Mouse (Mus musculus) CH12.LX (cell line): Measurements from ENCODE around the gene Nol9. TPM values are rescaled to one million over a fixed set of nuclear protein-coding genes. Genes with fewer than 3 reads are reported as not detected.

Experiments
- DNase-seq: peaks from one replicate; pipeline ENCODE4 v3.0.0-alpha.2; 2013; ENCODE audit errors: extremely low read depth
- H3K27ac ChIP-seq: 2 replicates; pipeline ENCODE4 v1.5.1; 2012; ENCODE audit warnings: low read depth, mild to moderate bottlenecking, control low read depth, moderate library complexity; ENCODE audit not compliant: insufficient read depth
- H3K27me3 ChIP-seq: replicated peaks from 2 replicates; pipeline ENCODE3; 2012; ENCODE audit warnings: inconsistent platforms
- H3K36me3 ChIP-seq, 2 experiments: replicated peaks in 1 of 2; 2 replicates each; pipeline versions ENCODE3 to v1.6.1; 2012; ENCODE audit warnings: inconsistent platforms in 1 of 2, low read length in 1 of 2, mild to moderate bottlenecking in 1 of 2, mixed read lengths in 1 of 2, moderate library complexity in 1 of 2; ENCODE audit not compliant: control insufficient read depth in 1 of 2, insufficient read depth in 1 of 2
- H3K4me1 ChIP-seq, 2 experiments: 2 replicates each; pipeline ENCODE4 v1.6.1; 2012; ENCODE audit warnings: inconsistent platforms in 1 of 2, moderate library complexity in 1 of 2; ENCODE audit not compliant: insufficient read depth in 2 of 2, control insufficient read depth in 1 of 2
- H3K4me2 ChIP-seq: 2 replicates; pipeline ENCODE4 v1.6.1; 2012; ENCODE audit warnings: low read depth, mild to moderate bottlenecking, control low read depth; ENCODE audit not compliant: poor library complexity, insufficient read depth, severe bottlenecking
- H3K4me3 ChIP-seq, 3 experiments: fragments of 150-350 bp in 1 of 3; sonication (generic) in 1 of 3; replicated peaks in 1 of 3; 2 replicates each; pipeline versions ENCODE3 to v1.5.1; 2011 to 2012; ENCODE audit warnings: low read depth in 2 of 3, low read length in 2 of 3, mild to moderate bottlenecking in 2 of 3, moderate library complexity in 2 of 3, control low read depth in 1 of 3, improper control_type of control experiment in 1 of 3, inconsistent platforms in 1 of 3, mixed read lengths in 1 of 3; ENCODE audit not compliant: poor library complexity in 1 of 3
- H3K79me2 ChIP-seq: replicated peaks from 2 replicates; pipeline ENCODE4 v1.6.1; 2012; ENCODE audit warnings: mild to moderate bottlenecking, moderate library complexity; ENCODE audit not compliant: control insufficient read depth, poor library complexity, insufficient read depth, severe bottlenecking; ENCODE audit errors: extremely low read depth
- H3K9ac ChIP-seq: 2 replicates; pipeline ENCODE4 v1.6.1; 2012; ENCODE audit warnings: low read depth, mild to moderate bottlenecking, control low read depth, moderate library complexity; ENCODE audit not compliant: insufficient read depth
- H3K9me3 ChIP-seq: replicated peaks from 2 replicates; pipeline ENCODE3; 2012; ENCODE audit warnings: low read length, inconsistent platforms, mixed read lengths
- CHD2 ChIP-seq: IDR thresholded peaks from 2 replicates; pipeline ENCODE4 v1.6.1; 2011; ENCODE audit warnings: low read length, improper control_type of control experiment
- CTCF ChIP-seq, 2 experiments: IDR thresholded peaks in 1 of 2; conservative IDR thresholded peaks in 1 of 2; 2 replicates each; pipeline ENCODE4 v1.5.1; 2011 to 2012; ENCODE audit warnings: low read depth in 2 of 2, low read length in 2 of 2, improper control_type of control experiment in 1 of 2, inconsistent platforms in 1 of 2, mild to moderate bottlenecking in 1 of 2, moderate library complexity in 1 of 2
- ETS1 ChIP-seq: conservative IDR thresholded peaks from 2 replicates; pipeline ENCODE4 v1.6.1; 2012; ENCODE audit warnings: low read depth, mild to moderate bottlenecking, inconsistent platforms, low read length, improper control_type of control experiment, moderate library complexity
- HCFC1 ChIP-seq: IDR thresholded peaks from 2 replicates; pipeline ENCODE4 v1.6.1; 2012; ENCODE audit warnings: low read depth, mild to moderate bottlenecking, inconsistent platforms, low read length, improper control_type of control experiment
- IRF4 ChIP-seq: IDR thresholded peaks from 2 replicates; pipeline ENCODE4 v1.6.1; 2014; ENCODE audit warnings: low read depth, mild to moderate bottlenecking, inconsistent platforms, low read length, improper control_type of control experiment
- KAT2A ChIP-seq: IDR thresholded peaks from 2 replicates; pipeline ENCODE4 v1.6.1; 2012; ENCODE audit warnings: low read length, improper control_type of control experiment, inconsistent platforms; ENCODE audit not compliant: insufficient replicate concordance
- MAFK ChIP-seq: IDR thresholded peaks from 2 replicates; pipeline ENCODE4 v1.6.1; 2011; ENCODE audit warnings: low read length, improper control_type of control experiment; ENCODE audit not compliant: insufficient replicate concordance
- MAX ChIP-seq: IDR thresholded peaks from 2 replicates; pipeline ENCODE4 v1.6.1; 2011; ENCODE audit warnings: low read length, improper control_type of control experiment
- MAZ ChIP-seq: IDR thresholded peaks from 2 replicates; pipeline ENCODE4 v1.6.1; 2012; ENCODE audit warnings: low read depth, mild to moderate bottlenecking, inconsistent platforms, low read length, improper control_type of control experiment, moderate library complexity
- MEF2A ChIP-seq: IDR thresholded peaks from 2 replicates; pipeline ENCODE4 v1.6.1; 2014; ENCODE audit warnings: low read depth, mild to moderate bottlenecking, inconsistent platforms, low read length, improper control_type of control experiment, borderline replicate concordance
- MXI1 ChIP-seq: IDR thresholded peaks from 2 replicates; pipeline ENCODE4 v1.6.1; 2011; ENCODE audit warnings: mild to moderate bottlenecking, low read depth, low read length, improper control_type of control experiment
- MYC ChIP-seq: IDR thresholded peaks from 2 replicates; pipeline ENCODE4 v1.6.1; 2011; ENCODE audit warnings: low read depth, mild to moderate bottlenecking, improper control_type of control experiment, low read length
- NELFE ChIP-seq: IDR thresholded peaks from 2 replicates; pipeline ENCODE4 v1.6.1; 2011; ENCODE audit warnings: low read depth, low read length, improper control_type of control experiment
- POLR2A ChIP-seq: IDR thresholded peaks from 2 replicates; pipeline ENCODE4 v1.6.1; 2011; ENCODE audit warnings: low read depth, mild to moderate bottlenecking, improper control_type of control experiment, low read length
- POLR2AphosphoS2 ChIP-seq: IDR thresholded peaks from 2 replicates; pipeline ENCODE4 v1.6.1; 2011; ENCODE audit warnings: low read depth, low read length, improper control_type of control experiment
- SMC3 ChIP-seq: IDR thresholded peaks from 2 replicates; pipeline ENCODE4 v1.6.1; 2011; ENCODE audit warnings: low read depth, low read length, improper control_type of control experiment
- TCF12 ChIP-seq: IDR thresholded peaks from 2 replicates; pipeline ENCODE4 v1.6.1; 2014; ENCODE audit warnings: low read depth, mild to moderate bottlenecking, inconsistent platforms, low read length, improper control_type of control experiment
- UBTF ChIP-seq: IDR thresholded peaks from 2 replicates; pipeline ENCODE4 v1.6.1; 2012; ENCODE audit warnings: low read depth, mild to moderate bottlenecking, inconsistent platforms, low read length, improper control_type of control experiment, moderate library complexity
- USF2 ChIP-seq: conservative IDR thresholded peaks from 2 replicates; pipeline ENCODE4 v1.6.1; 2011; ENCODE audit warnings: low read depth, low read length, improper control_type of control experiment
- ZC3H11A ChIP-seq: IDR thresholded peaks from 2 replicates; pipeline ENCODE4 v1.6.1; 2012; ENCODE audit warnings: low read depth, mild to moderate bottlenecking, inconsistent platforms, low read length, improper control_type of control experiment
- ZMIZ1 ChIP-seq: IDR thresholded peaks from 2 replicates; pipeline ENCODE4 v1.6.1; 2012; ENCODE audit warnings: low read depth, mild to moderate bottlenecking, inconsistent platforms, low read length, improper control_type of control experiment
- ZNF384 ChIP-seq: IDR thresholded peaks from 2 replicates; pipeline ENCODE4 v1.6.1; 2012; ENCODE audit warnings: low read depth, low read length, improper control_type of control experiment, inconsistent platforms
- dilution Hi-C: fragments of 300-500 bp; cut with MboI; formaldehyde crosslinking; loops from 2 replicates; pipeline ENCODE4 v1.14.3; 2020; ENCODE audit warnings: low sequenced_read_pairs; ENCODE audit not compliant: extremely low pct_unique_long_range_greater_than_20kb, extremely low pct_ligation_motif_present
- in situ Hi-C: fragments of 300-500 bp; cut with MboI; formaldehyde crosslinking; loops from 3 replicates; pipeline ENCODE4 v1.14.3; 2019; ENCODE audit warnings: low sequenced_read_pairs, low pct_ligation_motif_present, low pct_unique_long_range_greater_than_20kb, mixed read lengths
- polyA plus RNA-seq: library from polyadenylated mRNA; unstranded; fragments of >175 nt; gene quantifications from 2 replicates; pipeline ENCODE4 v1.2.1, GENCODE M21; 2012; ENCODE audit warnings: low read depth; ENCODE audit not compliant: insufficient read length
- total RNA-seq, 2 experiments: library from RNA; depleted of rRNA; stranded (reverse); fragments of 300-350 nt in 1 of 2; fragments of >200 nt in 1 of 2; gene quantifications; 2 replicates each; pipeline ENCODE4 v1.2.3; 2012 to 2014

Gene Nol9
- total and polyA plus RNA-seq, 3 experiments = 44.7 to 60.5 (median 44.8) TPM

- in situ Hi-C loops (no loop called here), dilution Hi-C loops (no loop called here)
- no peak overlapping the region for H3K4me3 ChIP-seq
- no peak overlapping the region for H3K9ac ChIP-seq
- no peaks in the 10 kb centered on the region for H3K79me2 ChIP-seq
- DNase-seq = no peak
- peaks cover 6% of the 10 kb centered on the region for H3K9me3 ChIP-seq
- H3K27me3 ChIP-seq = peaks cover 89% of the 10 kb centered on the region
- no peaks in the 10 kb centered on the region for H3K36me3 ChIP-seq
- TF ChIP-seq HCFC1 = no peak
- TF ChIP-seq POLR2A = no peak
- TF ChIP-seq CTCF (conservative IDR thresholded peaks at IDR 0.05 in 1 of 2, IDR thresholded peaks at IDR 0.05 in 1 of 2; ENCODE audit: low read depth in 2 of 2, low read length in 2 of 2) = no peak
- TF ChIP-seq MEF2A = no peak
- no peak for TF ChIP-seq MAFK
- H3K4me1 ChIP-seq = peaks cover 15 to 19% of the 10 kb centered on the region in 2 experiments
- H3K27ac ChIP-seq = no peak overlapping the region
- H3K4me2 ChIP-seq = no peak overlapping the region
These were observed 49.5 kb downstream of the Nol9 start for GRCm38 (mm10) chr4:152088556-152089120.

- Histone ChIP-seq H3K4me3 (no peak overlapping the region), H3K36me3 (no peaks in the 10 kb centered on the region), H3K9ac (no peak overlapping the region), H3K27ac (no peak overlapping the region), H3K27me3 (peaks cover 84% of the 10 kb centered on the region), H3K4me2 (no peak overlapping the region), H3K4me1 (peaks cover 15 to 19% of the 10 kb centered on the region in 2 experiments), H3K9me3 (peaks cover 6% of the 10 kb centered on the region), H3K79me2 (no peaks in the 10 kb centered on the region)
- TF ChIP-seq TCF12 (no peak), CHD2 (no peak), IRF4 (no peak), USF2 (no peak), UBTF (no peak), MAX (no peak), MAFK (no peak), SMC3 (no peak), ZMIZ1 (no peak), MYC (no peak), HCFC1 (no peak), ETS1 (no peak), POLR2AphosphoS2 (no peak), NELFE (no peak), MEF2A (no peak), MAZ (no peak), MXI1 (no peak), ZC3H11A (no peak), KAT2A (no peak), ZNF384 (no peak)
- DNase-seq = no peak
- in situ Hi-C loops (no loop called here), dilution Hi-C loops (no loop called here)
These were observed 51.1 kb downstream of the Nol9 start for GRCm38 (mm10) chr4:152090191-152090590.
